Mouse (Mus musculus): ENCODE measurements around the gene Dnajc21. TPM values are rescaled to one million over a fixed set of nuclear protein-coding genes. Genes with fewer than 3 reads are reported as not detected.
"Not testable (repeated sequence)": the region's sequence is repeated elsewhere in the genome, so short reads cannot be mapped to it uniquely, and the experiment has no call there.

Dnajc21 gene
- total RNA-seq (2021): 10 to 100 TPM; 43.6 to 44.8 TPM
- long read RNA-seq, experiment 1, transcript Dnajc21-201 (12 exons, 2,060 nt): major isoform, 41 of 46 reads
- long read RNA-seq, experiment 1, partial matches to known transcripts: 0 of 46 reads
- long read RNA-seq, experiment 1, other reads (novel, unspliced or antisense): 5 of 46 reads
- long read RNA-seq, experiment 2, transcript Dnajc21-201 (12 exons, 2,060 nt): major isoform, 50 of 68 reads
- long read RNA-seq, experiment 2, partial matches to known transcripts: 10 of 68 reads
- long read RNA-seq, experiment 2, other reads (novel, unspliced or antisense): 8 of 68 reads

GRCm38 (mm10) chr15:10470151-10470831 lies at the start of gene Dnajc21:
Dnajc21 (minus strand) TSS chr15:10470516.
- peak; percentile 80 to 84 for DNase-seq (ENCODE audit: low spot score in 2 of 2)

- DNase-seq (ENCODE audit: low spot score in 2 of 2): no peak
Observed at GRCm38 (mm10) chr15:10515166-10515565, 44.9 kb upstream of the Dnajc21 start.

GRCm38 (mm10) chr15:10506099-10506498 lies 35.8 kb upstream of the Dnajc21 start:
- peak in 1 of 2 experiments; percentile 26 for DNase-seq (ENCODE audit: low spot score in 2 of 2)

- peak; percentile 21 to 40 for DNase-seq (ENCODE audit: low spot score in 2 of 2)
Observed at GRCm38 (mm10) chr15:10500838-10501719, 30.8 kb upstream of the Dnajc21 start.

GRCm38 (mm10) chr15:10500035-10500434 lies 29.7 kb upstream of the Dnajc21 start:
- DNase-seq (ENCODE audit: low spot score in 2 of 2): no peak

- no peak for DNase-seq (ENCODE audit: low spot score in 2 of 2)
Observed at GRCm38 (mm10) chr15:10499593-10499992, 29.3 kb upstream of the Dnajc21 start.

- not testable (repeated sequence) for DNase-seq (ENCODE audit: low spot score in 2 of 2)
Observed at GRCm38 (mm10) chr15:10496696-10497095, 26.4 kb upstream of the Dnajc21 start.

- no peak for DNase-seq (ENCODE audit: low spot score in 2 of 2)
Observed at GRCm38 (mm10) chr15:10495944-10496343, 25.6 kb upstream of the Dnajc21 start.

- DNase-seq (ENCODE audit: low spot score in 2 of 2): no peak
Observed at GRCm38 (mm10) chr15:10490101-10490500, 19.8 kb upstream of the Dnajc21 start.

GRCm38 (mm10) chr15:10487246-10487645 lies 16.9 kb upstream of the Dnajc21 start:
- DNase-seq (ENCODE audit: low spot score in 2 of 2): no peak

- no peak for DNase-seq (ENCODE audit: low spot score in 2 of 2)
Observed at GRCm38 (mm10) chr15:10486365-10486839, 16.1 kb upstream of the Dnajc21 start.

- DNase-seq (ENCODE audit: low spot score in 2 of 2): peak; percentile 79 to 85
Observed at GRCm38 (mm10) chr15:10485484-10486364, 15.4 kb upstream of the Dnajc21 start, which contains the start of the genes Brix1 and Rad1. Brix1 (minus strand) TSS chr15:10485947. Rad1 (plus strand) TSS chr15:10486018.

GRCm38 (mm10) chr15:10470941-10471340 lies 625 bp upstream of the Dnajc21 start:
- no peak for DNase-seq (ENCODE audit: low spot score in 2 of 2)

GRCm38 (mm10) chr15:10469641-10470150 lies 620 bp downstream of the Dnajc21 start:
- DNase-seq (ENCODE audit: low spot score in 2 of 2): peak in 1 of 2 experiments; percentile 59

GRCm38 (mm10) chr15:10468761-10469160 lies 1.6 kb downstream of the Dnajc21 start:
- DNase-seq (ENCODE audit: low spot score in 2 of 2): no peak

- no peak for DNase-seq (ENCODE audit: low spot score in 2 of 2)
Observed at GRCm38 (mm10) chr15:10464678-10465077, 5.6 kb downstream of the Dnajc21 start.

GRCm38 (mm10) chr15:10463555-10463954 lies 6.8 kb downstream of the Dnajc21 start:
- no peak for DNase-seq (ENCODE audit: low spot score in 2 of 2)

GRCm38 (mm10) chr15:10460986-10461385 lies 9.3 kb downstream of the Dnajc21 start:
- no peak for DNase-seq (ENCODE audit: low spot score in 2 of 2)

GRCm38 (mm10) chr15:10447102-10447501 lies 23.2 kb downstream of the Dnajc21 start:
- DNase-seq (ENCODE audit: low spot score in 2 of 2): no peak

- DNase-seq (ENCODE audit: low spot score in 2 of 2): no peak
Observed at GRCm38 (mm10) chr15:10442275-10442674, 28.0 kb downstream of the Dnajc21 start.
